In the genomic region with DNA sequence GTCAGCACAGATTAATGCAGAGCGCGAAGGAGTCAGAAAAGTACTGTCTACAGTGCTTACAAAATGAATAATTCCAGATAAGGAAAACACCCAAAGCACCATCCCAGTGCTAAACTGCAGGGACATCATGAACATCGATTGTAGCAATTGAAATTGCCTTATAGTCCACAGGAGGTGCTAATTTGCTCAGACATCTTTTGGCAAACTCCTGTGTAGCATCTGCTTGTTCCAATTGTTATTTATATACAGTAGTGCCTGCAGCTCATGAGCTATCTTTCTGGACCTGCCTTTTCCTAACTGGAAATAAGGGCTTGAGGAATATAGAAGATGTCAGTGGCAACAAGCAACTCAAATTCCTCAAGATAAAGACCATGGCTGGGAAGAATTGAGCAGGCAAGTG, we compare ENCODE assay signal across 16 mouse cellular contexts.
DNase-seq lines count a peak whose midpoint lies in the region.
"Had no signal": no experiment of that assay in that cellular context is flagged by ENCODE, and none has a peak within 500 bp of the region (broad histone marks: within the 10 kb centered on the region; RNA-seq: fewer than 3 reads in every experiment).

No protein-coding gene starts in this region.

- intact Hi-C loops in left cerebral cortex, postnatal 25 days (cut with DNase I): no loop called here

- DNase-seq in cerebellum, adult 8-10 months: peak; percentile 8
- DNase-seq in cerebellum, postnatal 25 days: no peak
- peak; percentile 21 to 49 for DNase-seq in frontal cortex, postnatal 36 days (ENCODE audit: low spot score in 2 of 2)
- no peak for DNase-seq in frontal cortex, postnatal 25 days (ENCODE audit: low spot score in 2 of 2)
- DNase-seq in left cerebral cortex, postnatal 25 days (ENCODE audit: low spot score in 2 of 2): peak; percentile 30 to 63
- no peak for DNase-seq in left cerebral cortex, adult 8-10 months (ENCODE audit: low spot score in 2 of 2)
- DNase-seq in layer of hippocampus, adult 9-11 months: peak; percentile 68
- DNase-seq in thymus, postnatal 36 days: no peak
- DNase-seq: adrenal gland, postnatal 14 days; gastrocnemius, postnatal 14 days; heart, adult 18-20 months; heart, postnatal 4 days; kidney, adult 18-20 months; kidney, postnatal 10 days; lung, adult 18-20 months; thymus, adult 2 months had no signal

Comparison
In these comparisons a context has a peak if more than half of its experiments do, and no peak if none do; other contexts are left out.
1. DNase-seq: peak in cerebellum, adult 8-10 months (single experiment), frontal cortex, postnatal 36 days (2 of 2), left cerebral cortex, postnatal 25 days (2 of 2) and layer of hippocampus, adult 9-11 months (single experiment); none in cerebellum, postnatal 25 days (0 of 2), frontal cortex, postnatal 25 days (0 of 2), left cerebral cortex, adult 8-10 months (0 of 2) and thymus, postnatal 36 days (0 of 2).